Mouse (Mus musculus): ENCODE data around the gene Tubgcp2. TPM values are rescaled to one million over a fixed set of nuclear protein-coding genes. Genes with fewer than 3 reads are reported as not detected.
A peak's percentile ranks its signal among the peaks of the same experiment; 100 is the strongest.

The Tubgcp2 gene
- polyA plus RNA-seq, 1 experiment from 2014 or later = 83.4 TPM

- Histone ChIP-seq H3K9ac (ENCODE audit: low read length) (no peak overlapping the region), H3K27ac (ENCODE audit: low read depth, low read length) (no peak overlapping the region), H3K9me3 (ENCODE audit: control insufficient read depth, low read length) (no peaks in the 10 kb centered on the region), H3K4me3 (ENCODE audit: low read depth, low read length) (no peak overlapping the region), H3K4me2 (ENCODE audit: low read depth) (no peak overlapping the region), H3K36me3 (ENCODE audit: control insufficient read depth, insufficient read depth, low read length) (no peaks in the 10 kb centered on the region), H3K27me3 (ENCODE audit: control insufficient read depth, insufficient read depth, low read length) (peaks cover 23% of the 10 kb centered on the region), H3K4me1 (ENCODE audit: control insufficient read depth, insufficient read depth, low read length) (peaks cover 26% of the 10 kb centered on the region)
- DNase-seq (ENCODE audit: low spot score) (no peak), ATAC-seq (ENCODE audit: insufficient read depth, low FRiP score, low TSS enrichment) (no peak)
- WGBS = 82% methylated on average over 4 of the region's 4 CpGs
These were observed 17.7 kb upstream of the Tubgcp2 start for GRCm38 (mm10) chr7:140054124-140054523.

DNA sequence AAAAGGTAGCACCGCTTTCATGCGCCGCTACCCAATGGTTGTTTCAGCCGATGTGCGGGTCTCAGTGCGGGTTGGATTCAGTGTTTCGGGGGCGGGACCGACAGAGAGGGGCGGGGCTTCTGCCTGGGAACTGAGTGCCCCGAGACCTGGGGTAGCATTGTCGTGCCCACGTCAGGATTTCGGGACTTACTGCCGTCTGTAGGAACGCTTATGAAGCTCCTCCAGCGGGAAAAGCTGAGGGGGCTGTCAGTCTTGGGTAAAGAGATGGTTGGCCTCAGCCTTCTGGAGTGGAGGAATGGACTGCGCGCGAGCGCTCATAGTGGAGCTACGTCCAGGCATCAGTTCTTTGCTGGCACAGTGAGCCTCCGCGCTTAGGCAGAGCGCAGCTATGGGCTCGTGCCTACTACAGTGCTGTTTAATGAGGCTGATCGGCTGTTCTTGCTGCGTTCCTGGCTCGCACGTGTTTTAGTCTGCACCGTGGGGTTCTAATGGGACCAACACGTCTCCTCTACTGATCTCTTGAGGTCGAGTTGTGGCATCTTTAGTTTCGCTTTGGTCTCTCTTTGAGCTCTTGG is 12.7 kb upstream of the Tubgcp2 start:
- Histone ChIP-seq H3K36me3 (ENCODE audit: control insufficient read depth, insufficient read depth, low read length) (no peaks in the 10 kb centered on the region), H3K27ac (ENCODE audit: low read depth, low read length) (peak overlapping the region; percentile 67), H3K27me3 (ENCODE audit: control insufficient read depth, insufficient read depth, low read length) (peaks cover 60% of the 10 kb centered on the region), H3K9ac (ENCODE audit: low read length) (peak overlapping the region; percentile 70), H3K4me1 (ENCODE audit: control insufficient read depth, insufficient read depth, low read length) (peaks cover 9% of the 10 kb centered on the region), H3K9me3 (ENCODE audit: control insufficient read depth, low read length) (no peaks in the 10 kb centered on the region), H3K4me3 (ENCODE audit: low read depth, low read length) (peak overlapping the region; percentile 59), H3K4me2 (ENCODE audit: low read depth) (peak overlapping the region; percentile 51)
- DNase-seq (ENCODE audit: low spot score) = peak; percentile 84
- WGBS = under 1% methylated on average over 34 of the region's 34 CpGs
- peak; percentile 68 for ATAC-seq (ENCODE audit: insufficient read depth, low FRiP score, low TSS enrichment)

GRCm38 (mm10) chr7:140048361-140049114 is 12.1 kb upstream of the Tubgcp2 start, which contains the start of gene Msx3:
Gene Msx3, minus strand, starts transcription at chr7:140049089.
- H3K27me3 ChIP-seq (ENCODE audit: control insufficient read depth, insufficient read depth, low read length) = peaks cover 60% of the 10 kb centered on the region
- WGBS = 0% methylated on average over 56 of the region's 56 CpGs
- H3K9ac ChIP-seq (ENCODE audit: low read length) = peak within 1 kb of the TSS; percentile 70
- peaks cover 9% of the 10 kb centered on the region for H3K4me1 ChIP-seq (ENCODE audit: control insufficient read depth, insufficient read depth, low read length)
- ATAC-seq (ENCODE audit: insufficient read depth, low FRiP score, low TSS enrichment) = peak; percentile 88
- peak within 1 kb of the TSS; percentile 67 for H3K27ac ChIP-seq (ENCODE audit: low read depth, low read length)
- peak within 1 kb of the TSS; percentile 59 for H3K4me3 ChIP-seq (ENCODE audit: low read depth, low read length)
- H3K4me2 ChIP-seq (ENCODE audit: low read depth) = peak within 1 kb of the TSS; percentile 51
- no peak for DNase-seq (ENCODE audit: low spot score)
- no peaks in the 10 kb centered on the region for H3K36me3 ChIP-seq (ENCODE audit: control insufficient read depth, insufficient read depth, low read length)
- no peaks in the 10 kb centered on the region for H3K9me3 ChIP-seq (ENCODE audit: control insufficient read depth, low read length)

GRCm38 (mm10) chr7:140047811-140048311 is 11.4 kb upstream of the Tubgcp2 start:
- H3K9ac ChIP-seq (ENCODE audit: low read length) = peak overlapping the region; percentile 70
- H3K27me3 ChIP-seq (ENCODE audit: control insufficient read depth, insufficient read depth, low read length) = peaks cover 60% of the 10 kb centered on the region
- H3K4me1 ChIP-seq (ENCODE audit: control insufficient read depth, insufficient read depth, low read length) = peaks cover 9% of the 10 kb centered on the region
- DNase-seq (ENCODE audit: low spot score) = peak; percentile 72
- peak overlapping the region; percentile 59 for H3K4me3 ChIP-seq (ENCODE audit: low read depth, low read length)
- 1% methylated on average over 33 of the region's 33 CpGs for WGBS
- no peaks in the 10 kb centered on the region for H3K36me3 ChIP-seq (ENCODE audit: control insufficient read depth, insufficient read depth, low read length)
- 0 out of 2 replicates have a peak, but pooled peaks have one; percentile 10 for ATAC-seq (ENCODE audit: insufficient read depth, low FRiP score, low TSS enrichment)
- H3K9me3 ChIP-seq (ENCODE audit: control insufficient read depth, low read length) = no peaks in the 10 kb centered on the region
- H3K4me2 ChIP-seq (ENCODE audit: low read depth) = peak overlapping the region; percentile 51
- H3K27ac ChIP-seq (ENCODE audit: low read depth, low read length) = no peak overlapping the region

- H3K9ac ChIP-seq (ENCODE audit: low read length) = no peak overlapping the region
- ATAC-seq (ENCODE audit: insufficient read depth, low FRiP score, low TSS enrichment) (no peak), DNase-seq (ENCODE audit: low spot score) (no peak)
- WGBS = 80% methylated on average over 4 of the region's 4 CpGs
- H3K27ac ChIP-seq (ENCODE audit: low read depth, low read length) = no peak overlapping the region
- no peaks in the 10 kb centered on the region for H3K9me3 ChIP-seq (ENCODE audit: control insufficient read depth, low read length)
- no peak overlapping the region for H3K4me2 ChIP-seq (ENCODE audit: low read depth)
- peaks cover 3% of the 10 kb centered on the region; the same call in 1 of the 2 replicates for H3K36me3 ChIP-seq (ENCODE audit: control insufficient read depth, insufficient read depth, low read length)
- no peak overlapping the region for H3K4me3 ChIP-seq (ENCODE audit: low read depth, low read length)
- peaks cover 51% of the 10 kb centered on the region for H3K27me3 ChIP-seq (ENCODE audit: control insufficient read depth, insufficient read depth, low read length)
- peaks cover 6% of the 10 kb centered on the region for H3K4me1 ChIP-seq (ENCODE audit: control insufficient read depth, insufficient read depth, low read length)
These were observed 9.1 kb upstream of the Tubgcp2 start for GRCm38 (mm10) chr7:140045546-140045945.

GRCm38 (mm10) chr7:140042728-140043127 is 6.3 kb upstream of the Tubgcp2 start:
- no peak for DNase-seq (ENCODE audit: low spot score)
- peaks cover 25% of the 10 kb centered on the region for H3K27me3 ChIP-seq (ENCODE audit: control insufficient read depth, insufficient read depth, low read length)

DNA sequence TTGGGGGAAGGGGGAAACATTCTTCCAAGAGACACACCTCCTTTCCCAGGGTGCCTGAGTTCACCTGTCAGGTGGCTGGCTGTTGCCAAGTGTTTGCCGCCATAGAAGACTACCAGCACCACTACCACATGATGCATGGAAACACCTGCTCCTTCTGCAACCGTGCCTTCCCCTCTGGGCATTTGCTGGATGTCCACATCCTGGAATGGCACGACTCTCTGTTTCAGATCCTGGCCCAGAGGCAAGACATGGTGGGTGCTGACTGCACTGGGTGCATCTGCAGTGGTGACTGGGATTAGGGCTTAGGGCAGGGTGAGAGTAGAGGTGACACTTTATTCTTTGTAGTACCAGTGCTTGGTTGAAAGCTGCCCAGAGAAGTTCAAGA is 694 bp upstream of the Tubgcp2 start:
- H3K27ac ChIP-seq (ENCODE audit: low read depth, low read length) = no peak overlapping the region

More at GRCm38 (mm10) chr7:140042728-140043127, 6.3 kb upstream of the Tubgcp2 start:
- H3K36me3 ChIP-seq (ENCODE audit: control insufficient read depth, insufficient read depth, low read length) = peaks cover 3% of the 10 kb centered on the region; the same call in 1 of the 2 replicates
- H3K9me3 ChIP-seq (ENCODE audit: control insufficient read depth, low read length) = no peaks in the 10 kb centered on the region
- no peak overlapping the region for H3K9ac ChIP-seq (ENCODE audit: low read length)
- H3K4me2 ChIP-seq (ENCODE audit: low read depth) = no peak overlapping the region
- no peaks in the 10 kb centered on the region for H3K4me1 ChIP-seq (ENCODE audit: control insufficient read depth, insufficient read depth, low read length)
- no peak for ATAC-seq (ENCODE audit: insufficient read depth, low FRiP score, low TSS enrichment)
- H3K4me3 ChIP-seq (ENCODE audit: low read depth, low read length) = no peak overlapping the region
- WGBS = 57% methylated on average over 3 of the region's 3 CpGs
- no peak overlapping the region for H3K27ac ChIP-seq (ENCODE audit: low read depth, low read length)

DNA sequence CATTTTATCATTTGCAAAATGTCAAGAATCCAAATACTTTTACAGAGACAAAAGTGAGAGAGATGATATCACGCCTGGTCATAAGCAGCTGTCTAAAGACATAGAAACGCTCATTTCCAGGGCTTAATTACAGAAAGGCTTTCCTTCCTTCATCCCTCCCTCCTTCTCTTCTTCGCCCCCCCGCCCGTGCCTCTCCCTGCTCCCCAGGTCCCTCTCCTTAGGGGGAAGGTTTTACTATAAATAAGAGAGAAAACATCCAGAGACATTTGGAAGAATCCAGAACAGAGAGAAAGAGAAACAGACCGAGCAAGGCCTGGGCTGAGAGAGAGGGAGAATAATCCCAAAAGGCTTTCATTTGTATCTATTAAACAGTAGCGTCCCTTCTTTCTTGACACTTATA is 1.0 kb downstream of the Tubgcp2 start:
- Histone ChIP-seq H3K4me3 (ENCODE audit: low read depth, low read length) (peak overlapping the region; percentile 84), H3K4me2 (ENCODE audit: low read depth) (peak overlapping the region; percentile 92), H3K9ac (ENCODE audit: low read length) (peak overlapping the region; percentile 89), H3K27me3 (ENCODE audit: control insufficient read depth, insufficient read depth, low read length) (no peaks in the 10 kb centered on the region), H3K4me1 (ENCODE audit: control insufficient read depth, insufficient read depth, low read length) (peaks cover 18% of the 10 kb centered on the region), H3K27ac (ENCODE audit: low read depth, low read length) (no peak overlapping the region), H3K9me3 (ENCODE audit: control insufficient read depth, low read length) (no peaks in the 10 kb centered on the region), H3K36me3 (ENCODE audit: control insufficient read depth, insufficient read depth, low read length) (peaks cover 9% of the 10 kb centered on the region)
- DNase-seq (ENCODE audit: low spot score) = no peak
- 23% methylated on average over 7 of the region's 7 CpGs for WGBS
- ATAC-seq (ENCODE audit: insufficient read depth, low FRiP score, low TSS enrichment) = no peak

More for the DNA sequence above, 694 bp upstream of the Tubgcp2 start:
- Histone ChIP-seq H3K4me1 (ENCODE audit: control insufficient read depth, insufficient read depth, low read length) (peaks cover 18% of the 10 kb centered on the region), H3K4me2 (ENCODE audit: low read depth) (peak overlapping the region; percentile 92), H3K9me3 (ENCODE audit: control insufficient read depth, low read length) (no peaks in the 10 kb centered on the region), H3K36me3 (ENCODE audit: control insufficient read depth, insufficient read depth, low read length) (peaks cover 9% of the 10 kb centered on the region), H3K27me3 (ENCODE audit: control insufficient read depth, insufficient read depth, low read length) (no peaks in the 10 kb centered on the region), H3K9ac (ENCODE audit: low read length) (peak overlapping the region; percentile 89), H3K4me3 (ENCODE audit: low read depth, low read length) (peak overlapping the region; percentile 84)
- DNase-seq (ENCODE audit: low spot score) = no peak
- ATAC-seq (ENCODE audit: insufficient read depth, low FRiP score, low TSS enrichment) = no peak
- WGBS = 46% methylated on average over 3 of the region's 3 CpGs
